Mouse (Mus musculus) olfactory bulb, adult 2 months (tissue): ENCODE data around the gene Fopnl.

Experiments used
- CTCF ChIP-seq: fragments of 200-500 bp; IDR thresholded peaks from 2 replicates; pipeline ENCODE4 v1.5.1; 2012; ENCODE audit warnings: low read depth, mild to moderate bottlenecking, low read length, moderate library complexity; ENCODE audit not compliant: insufficient read depth
- POLR2A ChIP-seq: fragments of 200-500 bp; IDR thresholded peaks from 2 replicates; pipeline ENCODE4 v1.6.1; 2012; ENCODE audit warnings: mild to moderate bottlenecking, low read depth, low read length, moderate library complexity; ENCODE audit not compliant: insufficient read depth

- no peak for TF ChIP-seq CTCF
- TF ChIP-seq POLR2A = no peak
These were observed 48.8 kb upstream of the Fopnl start for GRCm38 (mm10) chr16:14366017-14366416.
